Mouse (Mus musculus): ENCODE data around the gene Fam83e. TPM values are rescaled to one million over a fixed set of nuclear protein-coding genes. Genes with fewer than 3 reads are reported as not detected.

Fam83e gene
- polyA plus RNA-seq, 1 experiment from 2014 or later = 19.7 TPM

DNA sequence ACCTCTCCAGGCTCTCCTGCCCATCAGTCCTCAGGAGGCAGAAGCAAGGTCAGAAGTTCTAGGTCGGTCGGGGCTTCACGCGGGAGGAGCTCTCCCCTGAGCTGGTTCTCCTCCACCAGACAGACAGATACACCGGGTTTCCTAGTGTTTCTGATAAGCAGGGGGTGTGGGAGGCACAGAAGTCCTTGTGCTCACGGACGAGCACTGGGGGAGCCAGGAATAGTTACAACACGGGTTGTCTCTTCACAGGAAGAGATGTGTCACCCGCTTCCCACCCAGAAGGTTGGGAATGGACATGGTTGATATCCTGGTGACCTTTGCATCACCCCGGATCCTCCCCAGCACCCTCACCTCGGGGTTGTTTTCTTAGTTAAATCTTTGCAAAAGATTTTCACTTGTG, 31.2 kb upstream of the Fam83e start:
- WGBS = 57% methylated on average over 11 of the region's 11 CpGs
- H3K4me3 ChIP-seq (replicated peaks) = no peak overlapping the region
- H3K27me3 ChIP-seq (replicated peaks) = no peaks in the 10 kb centered on the region; the same call in 1 of the 2 replicates
- no peaks in the 10 kb centered on the region for H3K9me3 ChIP-seq
- peaks cover 19% of the 10 kb centered on the region for H3K4me1 ChIP-seq (replicated peaks)
- no peak for ATAC-seq
- no peak overlapping the region for H3K4me2 ChIP-seq (replicated peaks)
- H3K36me3 ChIP-seq = no peaks in the 10 kb centered on the region
- no peak overlapping the region for H3K9ac ChIP-seq
- H3K27ac ChIP-seq = no peak overlapping the region

GRCm38 (mm10) chr7:45692364-45692763, 28.6 kb upstream of the Fam83e start:
- 79% methylated on average over 2 of the region's 2 CpGs for WGBS
- H3K4me2 ChIP-seq (replicated peaks) = no peak overlapping the region
- H3K9ac ChIP-seq = no peak overlapping the region
- no peaks in the 10 kb centered on the region for H3K36me3 ChIP-seq
- no peaks in the 10 kb centered on the region; the same call in 1 of the 2 replicates for H3K27me3 ChIP-seq (replicated peaks)
- no peak for ATAC-seq
- H3K9me3 ChIP-seq = no peaks in the 10 kb centered on the region
- H3K4me3 ChIP-seq (replicated peaks) = no peak overlapping the region
- no peaks in the 10 kb centered on the region for H3K4me1 ChIP-seq (replicated peaks)
- H3K27ac ChIP-seq = no peak overlapping the region

DNA sequence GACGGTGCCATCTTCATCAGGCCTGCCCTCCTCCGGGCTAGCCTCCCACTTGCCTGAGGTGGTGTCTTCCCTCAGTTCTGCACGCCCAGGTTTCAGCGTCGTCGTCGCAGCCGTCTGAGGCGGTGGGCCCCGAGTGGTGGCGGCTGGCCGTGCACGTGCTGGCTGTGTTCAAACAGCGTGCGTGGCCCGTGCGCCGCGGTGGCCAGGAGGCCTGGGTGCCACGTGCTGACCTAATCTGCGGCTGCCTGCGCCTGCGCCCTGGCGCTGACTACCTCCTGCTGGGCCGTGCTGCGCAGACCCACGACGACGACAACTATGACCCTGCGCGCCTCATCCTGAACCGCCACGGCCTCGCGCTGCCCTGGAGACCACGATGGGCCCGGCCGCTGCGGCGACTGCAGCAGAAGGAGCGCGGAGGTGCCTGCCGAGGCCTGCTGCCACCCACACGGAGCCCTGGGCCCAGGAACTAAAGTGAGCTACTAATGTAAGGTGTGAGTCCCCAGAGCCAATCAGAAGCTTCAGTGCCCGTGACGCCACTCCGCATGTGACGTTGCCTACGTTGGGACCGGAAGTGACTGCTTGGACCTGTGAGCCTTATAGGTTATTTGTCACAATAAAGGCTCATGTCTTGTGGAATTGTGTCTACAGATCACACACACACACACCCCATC, 27.0 kb upstream of the Fam83e start, which contains the start of gene Sec1:
TSS of gene Sec1 (minus strand) at position 482 of the 671 bp plus-strand sequence.
- Histone ChIP-seq H3K36me3 (no peaks in the 10 kb centered on the region), H3K27me3 (replicated peaks) (peaks cover 8% of the 10 kb centered on the region), H3K9ac (no peak within 1 kb of the TSS), H3K9me3 (no peaks in the 10 kb centered on the region), H3K4me2 (replicated peaks) (no peak within 1 kb of the TSS), H3K4me3 (replicated peaks) (no peak within 1 kb of the TSS), H3K27ac (no peak within 1 kb of the TSS), H3K4me1 (replicated peaks) (no peaks in the 10 kb centered on the region)
- WGBS = 90% methylated on average over 50 of the region's 50 CpGs
- ATAC-seq = no peak

GRCm38 (mm10) chr7:45695098-45695497, 25.9 kb upstream of the Fam83e start:
- no peak overlapping the region for H3K9ac ChIP-seq
- peaks cover 18% of the 10 kb centered on the region for H3K27me3 ChIP-seq (replicated peaks)
- H3K36me3 ChIP-seq = no peaks in the 10 kb centered on the region
- H3K9me3 ChIP-seq = no peaks in the 10 kb centered on the region
- 17% methylated on average over 6 of the region's 6 CpGs for WGBS
- no peak for ATAC-seq
- no peak overlapping the region for H3K4me3 ChIP-seq (replicated peaks)
- peaks cover 7% of the 10 kb centered on the region for H3K4me1 ChIP-seq (replicated peaks)
- no peak overlapping the region for H3K4me2 ChIP-seq (replicated peaks)
- H3K27ac ChIP-seq = no peak overlapping the region

DNA sequence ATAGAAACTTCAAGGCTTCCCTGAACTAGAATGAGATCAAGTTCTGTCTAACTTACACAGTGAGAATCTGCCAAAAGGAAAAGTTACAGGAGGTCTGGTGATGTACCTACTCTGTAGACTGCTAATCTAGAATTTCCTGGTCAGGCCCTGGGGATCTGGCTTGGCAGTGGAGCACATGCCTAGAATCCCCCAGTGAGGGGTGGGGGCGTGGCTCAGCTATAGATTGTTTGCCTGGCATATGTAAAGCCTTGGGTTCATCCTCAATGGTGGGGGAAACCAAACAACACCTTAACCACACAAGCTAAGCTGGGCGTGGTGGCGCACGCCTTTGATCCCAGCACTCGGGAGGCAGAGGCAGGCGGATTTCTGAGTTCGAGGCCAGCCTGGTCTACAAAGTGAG, 23.1 kb upstream of the Fam83e start:
- Histone ChIP-seq H3K36me3 (no peaks in the 10 kb centered on the region), H3K27ac (no peak overlapping the region), H3K9me3 (no peaks in the 10 kb centered on the region), H3K9ac (no peak overlapping the region), H3K4me2 (replicated peaks) (no peak overlapping the region), H3K4me1 (replicated peaks) (peaks cover 13% of the 10 kb centered on the region), H3K4me3 (replicated peaks) (no peak overlapping the region), H3K27me3 (replicated peaks) (peaks cover 24% of the 10 kb centered on the region)
- no peak for ATAC-seq
- 83% methylated on average over 7 of the region's 7 CpGs for WGBS

- Histone ChIP-seq H3K27ac (no peak within 1 kb of the TSS), H3K9me3 (no peaks in the 10 kb centered on the region), H3K27me3 (replicated peaks) (peaks cover 24% of the 10 kb centered on the region), H3K4me3 (replicated peaks) (peak within 1 kb of the TSS; percentile 39), H3K9ac (peak within 1 kb of the TSS; percentile 50), H3K4me1 (replicated peaks) (peaks cover 21% of the 10 kb centered on the region), H3K36me3 (no peaks in the 10 kb centered on the region), H3K4me2 (replicated peaks) (peak within 1 kb of the TSS; percentile 88)
- no peak for ATAC-seq
- 4% methylated on average over 36 of the region's 36 CpGs for WGBS
These were observed 21.4 kb upstream of the Fam83e start, which contains the start of gene Car11 for GRCm38 (mm10) chr7:45699523-45700141. TSS of gene Car11 (plus strand) at chr7:45699843.

GRCm38 (mm10) chr7:45700301-45701015, 20.6 kb upstream of the Fam83e start:
- no peak for ATAC-seq
- under 1% methylated on average over 20 of the region's 20 CpGs for WGBS

DNA sequence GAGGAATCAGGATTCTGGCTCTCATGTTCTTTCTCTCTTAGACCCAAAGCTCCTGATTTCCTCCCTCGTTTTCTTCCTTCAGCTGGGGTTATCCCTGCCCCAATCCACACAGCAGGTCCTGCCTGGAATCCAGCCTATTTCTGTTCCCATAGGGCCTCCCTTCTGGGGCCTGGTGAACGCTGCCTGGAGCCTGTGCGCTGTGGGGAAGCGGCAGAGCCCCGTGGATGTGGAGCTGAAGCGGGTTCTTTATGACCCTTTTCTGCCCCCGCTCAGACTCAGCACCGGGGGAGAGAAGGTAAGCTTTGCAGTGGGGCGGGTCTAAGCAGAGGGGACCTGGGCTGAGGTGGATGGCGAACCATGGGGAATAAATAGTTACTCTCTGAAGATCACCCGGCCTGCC, 19.9 kb upstream of the Fam83e start:
- H3K27me3 ChIP-seq (replicated peaks) = peaks cover 24% of the 10 kb centered on the region
- peaks cover 31% of the 10 kb centered on the region for H3K4me1 ChIP-seq (replicated peaks)
- peak overlapping the region; percentile 88 for H3K4me2 ChIP-seq (replicated peaks)
- H3K27ac ChIP-seq = peak overlapping the region; percentile 22; the same call in 1 of the 2 replicates
- H3K9ac ChIP-seq = no peak overlapping the region
- no peak for ATAC-seq
- no peaks in the 10 kb centered on the region for H3K36me3 ChIP-seq
- 30% methylated on average over 11 of the region's 11 CpGs for WGBS
- H3K9me3 ChIP-seq = no peaks in the 10 kb centered on the region
- H3K4me3 ChIP-seq (replicated peaks) = no peak overlapping the region; the same call in 1 of the 2 replicates

More at GRCm38 (mm10) chr7:45700301-45701015, 20.6 kb upstream of the Fam83e start:
- H3K4me1 ChIP-seq (replicated peaks) = peaks cover 25% of the 10 kb centered on the region
- peaks cover 24% of the 10 kb centered on the region for H3K27me3 ChIP-seq (replicated peaks)
- H3K4me3 ChIP-seq (replicated peaks) = peak overlapping the region; percentile 39
- peak overlapping the region; percentile 88 for H3K4me2 ChIP-seq (replicated peaks)
- H3K27ac ChIP-seq = no peak overlapping the region
- H3K9me3 ChIP-seq = no peaks in the 10 kb centered on the region
- peak overlapping the region; percentile 50 for H3K9ac ChIP-seq
- no peaks in the 10 kb centered on the region for H3K36me3 ChIP-seq

DNA sequence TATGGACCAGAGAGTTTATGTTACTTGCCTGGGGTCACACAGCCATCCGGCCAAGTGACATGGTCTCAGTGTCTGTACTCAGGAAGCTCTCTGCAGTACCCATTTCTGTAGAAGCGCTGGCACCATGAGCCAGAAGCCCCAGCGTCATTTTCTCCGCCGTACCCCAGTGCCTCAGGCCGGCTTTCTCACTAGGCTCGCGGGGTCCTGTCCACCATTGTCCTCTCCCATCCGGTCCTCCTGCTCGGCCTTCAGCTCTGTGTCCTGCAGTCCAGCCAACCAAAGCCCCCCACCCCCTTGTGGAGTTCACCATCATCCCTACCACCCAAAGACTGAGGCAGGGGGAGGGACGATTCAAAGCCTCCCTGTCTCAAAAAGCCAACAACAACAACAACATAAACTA, 19.4 kb upstream of the Fam83e start:
- WGBS = 92% methylated on average over 11 of the region's 11 CpGs
- no peaks in the 10 kb centered on the region for H3K36me3 ChIP-seq
- no peak overlapping the region for H3K9ac ChIP-seq
- no peak for ATAC-seq
- no peak overlapping the region for H3K4me2 ChIP-seq (replicated peaks)
- H3K4me1 ChIP-seq (replicated peaks) = peaks cover 35% of the 10 kb centered on the region
- H3K27ac ChIP-seq = no peak overlapping the region
- H3K4me3 ChIP-seq (replicated peaks) = no peak overlapping the region
- peaks cover 24% of the 10 kb centered on the region for H3K27me3 ChIP-seq (replicated peaks)
- H3K9me3 ChIP-seq = no peaks in the 10 kb centered on the region

GRCm38 (mm10) chr7:45702316-45702715, 18.7 kb upstream of the Fam83e start:
- Histone ChIP-seq H3K4me3 (replicated peaks) (no peak overlapping the region), H3K4me2 (replicated peaks) (no peak overlapping the region), H3K4me1 (replicated peaks) (peaks cover 40% of the 10 kb centered on the region), H3K9ac (no peak overlapping the region), H3K36me3 (no peaks in the 10 kb centered on the region), H3K9me3 (no peaks in the 10 kb centered on the region), H3K27me3 (replicated peaks) (peaks cover 24% of the 10 kb centered on the region), H3K27ac (no peak overlapping the region)
- no peak for ATAC-seq
- WGBS = 93% methylated on average over 11 of the region's 11 CpGs

GRCm38 (mm10) chr7:45702809-45703520, 18.0 kb upstream of the Fam83e start:
- Histone ChIP-seq H3K27me3 (replicated peaks) (peaks cover 24% of the 10 kb centered on the region), H3K36me3 (no peaks in the 10 kb centered on the region), H3K9me3 (no peaks in the 10 kb centered on the region), H3K27ac (no peak overlapping the region), H3K4me2 (replicated peaks) (peak overlapping the region; percentile 99; the same call in 1 of the 2 replicates), H3K4me1 (replicated peaks) (peaks cover 46% of the 10 kb centered on the region), H3K4me3 (replicated peaks) (no peak overlapping the region), H3K9ac (no peak overlapping the region)
- 91% methylated on average over 17 of the region's 17 CpGs for WGBS
- no peak for ATAC-seq
